Mouse (Mus musculus) myocyte (in vitro differentiated cells): ENCODE measurements around the gene Aff3. TPM values are rescaled to one million over a fixed set of nuclear protein-coding genes. Genes with fewer than 3 reads are reported as not detected.

Experiments used
- H3K27me3 ChIP-seq: one replicate; pipeline ENCODE4 v1.6.1; 2011; ENCODE audit not compliant: control insufficient read depth, insufficient read depth, insufficient read length
- H3K36me3 ChIP-seq: one replicate; pipeline ENCODE4 v1.6.1; 2011; ENCODE audit not compliant: control insufficient read depth, insufficient read depth
- H3K4me2 ChIP-seq: one replicate; pipeline ENCODE4 v1.6.1; 2011; ENCODE audit warnings: low read depth, control low read depth
- H3K4me3 ChIP-seq: one replicate; pipeline ENCODE4 v1.5.1; 2011; ENCODE audit warnings: mild to moderate bottlenecking, control low read depth, moderate library complexity
- H3K79me2 ChIP-seq: one replicate; pipeline ENCODE4 v1.6.1; 2011; ENCODE audit not compliant: control insufficient read depth, insufficient read depth
- H3ac ChIP-seq: one replicate; pipeline ENCODE4 v1.6.1; 2011; ENCODE audit not compliant: control insufficient read depth, insufficient read length
- CEBPB ChIP-seq: IDR thresholded peaks from 2 replicates; pipeline ENCODE4 v1.6.1; 2011; ENCODE audit warnings: mild to moderate bottlenecking, moderate library complexity; ENCODE audit not compliant: poor library complexity, insufficient read depth, severe bottlenecking
- E2F4 ChIP-seq: IDR thresholded peaks from one replicate; pipeline ENCODE4 v1.6.1; 2011; ENCODE audit warnings: mild to moderate bottlenecking, control low read depth, moderate library complexity; ENCODE audit not compliant: insufficient read depth
- MAX ChIP-seq: IDR thresholded peaks from one replicate; pipeline ENCODE4 v1.6.1; 2011; ENCODE audit warnings: low read depth, mild to moderate bottlenecking, control low read depth
- MYOD1 ChIP-seq, 3 experiments: IDR thresholded peaks; one replicate each; pipeline ENCODE4 v1.6.1; 2011; ENCODE audit warnings: control low read depth in 2 of 3, low read depth in 2 of 3, mild to moderate bottlenecking in 2 of 3, moderate library complexity in 1 of 3; ENCODE audit not compliant: insufficient read length in 2 of 3, control insufficient read depth in 1 of 3
- MYOG ChIP-seq, 3 experiments: IDR thresholded peaks; one replicate each; pipeline ENCODE4 v1.6.1; 2011; ENCODE audit warnings: control low read depth in 2 of 3, low read depth in 2 of 3, mild to moderate bottlenecking in 2 of 3; ENCODE audit not compliant: insufficient read length in 2 of 3, control insufficient read depth in 1 of 3, insufficient read depth in 1 of 3
- POLR2A ChIP-seq: IDR thresholded peaks from one replicate; pipeline ENCODE4 v1.6.1; 2011; ENCODE audit warnings: low read depth, mild to moderate bottlenecking, control low read depth, moderate library complexity; ENCODE audit not compliant: insufficient read length
- POLR2AphosphoS2 ChIP-seq: IDR thresholded peaks from one replicate; pipeline ENCODE4 v1.6.1; 2011; ENCODE audit warnings: low read depth, control low read depth; ENCODE audit not compliant: insufficient read length
- REST ChIP-seq: IDR thresholded peaks from one replicate; pipeline ENCODE4 v1.6.1; 2011; ENCODE audit warnings: mild to moderate bottlenecking, control low read depth, moderate library complexity; ENCODE audit not compliant: insufficient read depth, insufficient read length
- SRF ChIP-seq: IDR thresholded peaks from one replicate; pipeline ENCODE4 v1.6.1; 2011; ENCODE audit warnings: low read depth; ENCODE audit not compliant: control insufficient read depth, insufficient read length
- TCF12 ChIP-seq: IDR thresholded peaks from one replicate; pipeline ENCODE4 v1.6.1; 2011; ENCODE audit warnings: mild to moderate bottlenecking, control low read depth; ENCODE audit not compliant: poor library complexity, insufficient read depth, severe bottlenecking
- TCF3 ChIP-seq: IDR thresholded peaks from one replicate; pipeline ENCODE4 v1.6.1; 2011; ENCODE audit warnings: low read depth, control low read depth; ENCODE audit not compliant: insufficient read length
- USF1 ChIP-seq: IDR thresholded peaks from one replicate; pipeline ENCODE4 v1.6.1; 2011; ENCODE audit warnings: low read depth, mild to moderate bottlenecking, control low read depth, moderate library complexity
- polyA plus RNA-seq: library from polyadenylated mRNA; unstranded; fragments of >200 nt; fragmentation: generic; extraction: Trizol; gene quantifications from one replicate; pipeline ENCODE4 v1.2.1, GENCODE M21; 2012; ENCODE audit warnings: missing spikeins

The Aff3 gene
- polyA plus RNA-seq, 1 experiment = not detected

- H3K27me3 ChIP-seq = peaks cover 16% of the 10 kb centered on the region
- no peaks in the 10 kb centered on the region for H3K36me3 ChIP-seq
- H3K4me3 ChIP-seq = no peak overlapping the region
- H3ac ChIP-seq = no peak overlapping the region
- H3K79me2 ChIP-seq = no peaks in the 10 kb centered on the region
- TF ChIP-seq POLR2A (no peak), TCF3 (no peak), POLR2AphosphoS2 (no peak), MYOD1 (IDR thresholded peaks at IDR 0.05; ENCODE audit: control insufficient read depth in 1 of 3, insufficient read length in 2 of 3, low read depth in 2 of 3) (no peak), USF1 (no peak), MAX (no peak), CEBPB (no peak), E2F4 (no peak), SRF (no peak), REST (no peak), MYOG (IDR thresholded peaks at IDR 0.05; ENCODE audit: control insufficient read depth in 1 of 3, insufficient read depth in 1 of 3, insufficient read length in 2 of 3, low read depth in 2 of 3) (no peak), TCF12 (no peak)
- H3K4me2 ChIP-seq = no peak overlapping the region
These were observed 464.8 kb downstream of the Aff3 start for GRCm38 (mm10) chr1:38199669-38200635.

- Histone ChIP-seq H3ac (no peak overlapping the region), H3K4me3 (no peak overlapping the region), H3K79me2 (no peaks in the 10 kb centered on the region), H3K36me3 (no peaks in the 10 kb centered on the region), H3K4me2 (no peak overlapping the region), H3K27me3 (peaks cover 16% of the 10 kb centered on the region)
- TF ChIP-seq POLR2A (no peak), USF1 (no peak), TCF12 (no peak), POLR2AphosphoS2 (no peak), MYOG (IDR thresholded peaks at IDR 0.05; ENCODE audit: control insufficient read depth in 1 of 3, insufficient read depth in 1 of 3, insufficient read length in 2 of 3, low read depth in 2 of 3) (no peak), SRF (no peak), E2F4 (no peak)
These were observed 466.2 kb downstream of the Aff3 start for GRCm38 (mm10) chr1:38198393-38199029.

- Histone ChIP-seq H3K36me3 (no peaks in the 10 kb centered on the region), H3K4me3 (no peak overlapping the region), H3K4me2 (no peak overlapping the region), H3K79me2 (no peaks in the 10 kb centered on the region), H3K27me3 (peaks cover 16% of the 10 kb centered on the region), H3ac (no peak overlapping the region)
- no peak for TF ChIP-seq POLR2AphosphoS2
These were observed 467.5 kb downstream of the Aff3 start for GRCm38 (mm10) chr1:38197145-38197682.

- Histone ChIP-seq H3K4me3 (no peak overlapping the region), H3K4me2 (no peak overlapping the region), H3K36me3 (no peaks in the 10 kb centered on the region), H3ac (no peak overlapping the region), H3K27me3 (peaks cover 16% of the 10 kb centered on the region), H3K79me2 (no peaks in the 10 kb centered on the region)
- TF ChIP-seq POLR2AphosphoS2 (no peak), MYOD1 (IDR thresholded peaks at IDR 0.05; ENCODE audit: control insufficient read depth in 1 of 3, insufficient read length in 2 of 3, low read depth in 2 of 3) (no peak), USF1 (no peak), CEBPB (no peak), REST (no peak), POLR2A (no peak), MAX (no peak), SRF (no peak), E2F4 (no peak), MYOG (IDR thresholded peaks at IDR 0.05; ENCODE audit: control insufficient read depth in 1 of 3, insufficient read depth in 1 of 3, insufficient read length in 2 of 3, low read depth in 2 of 3) (no peak), TCF3 (no peak), TCF12 (no peak)
These were observed 469.0 kb downstream of the Aff3 start for GRCm38 (mm10) chr1:38195721-38196120.

GRCm38 (mm10) chr1:38186227-38186545 is 478.6 kb downstream of the Aff3 start:
- TF ChIP-seq POLR2AphosphoS2 (no peak), POLR2A (no peak), MYOG (IDR thresholded peaks at IDR 0.05; ENCODE audit: control insufficient read depth in 1 of 3, insufficient read depth in 1 of 3, insufficient read length in 2 of 3, low read depth in 2 of 3) (no peak)
- H3ac ChIP-seq = no peak overlapping the region
- peaks cover 4% of the 10 kb centered on the region for H3K27me3 ChIP-seq
- no peaks in the 10 kb centered on the region for H3K36me3 ChIP-seq
- H3K4me3 ChIP-seq = no peak overlapping the region
- no peak overlapping the region for H3K4me2 ChIP-seq
- no peaks in the 10 kb centered on the region for H3K79me2 ChIP-seq
